Mouse (Mus musculus): ENCODE results near the gene Krtap4-8. TPM values are rescaled to one million over a fixed set of nuclear protein-coding genes. Genes with fewer than 3 reads are reported as not detected.
"Not testable (repeated sequence)": the region's sequence is repeated elsewhere in the genome, so short reads cannot be mapped to it uniquely, and the experiment has no call there.

The Krtap4-8 gene
- total RNA-seq (2017) = not detected in 3 replicates

DNA sequence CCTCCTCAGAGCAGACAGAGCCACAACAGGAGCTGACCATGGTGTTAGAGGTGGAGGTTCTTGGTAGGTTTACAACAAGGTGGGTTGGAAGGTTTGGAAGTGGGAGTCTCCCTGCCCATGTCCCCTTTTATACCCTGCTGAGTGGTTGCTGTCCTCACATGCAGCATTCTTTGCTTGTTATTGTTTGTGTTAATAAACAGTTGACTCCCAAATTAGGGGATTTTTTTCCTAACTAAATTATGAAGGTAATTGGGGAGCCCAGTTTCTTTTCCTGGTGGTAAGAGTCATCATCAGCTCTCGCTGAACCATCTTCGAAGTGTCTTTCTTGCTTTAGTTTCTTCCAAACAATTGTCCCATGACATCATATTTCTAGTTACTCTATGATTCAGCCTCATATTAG is at the start of gene Krtap4-8:
Gene Krtap4-8, minus strand, starts transcription at position 101 of the 400 bp plus-strand sequence.
- no peak for ATAC-seq (replicated peaks; ENCODE audit: insufficient number of reproducible peaks, low FRiP score, low TSS enrichment, poor library complexity, severe bottlenecking)

DNA sequence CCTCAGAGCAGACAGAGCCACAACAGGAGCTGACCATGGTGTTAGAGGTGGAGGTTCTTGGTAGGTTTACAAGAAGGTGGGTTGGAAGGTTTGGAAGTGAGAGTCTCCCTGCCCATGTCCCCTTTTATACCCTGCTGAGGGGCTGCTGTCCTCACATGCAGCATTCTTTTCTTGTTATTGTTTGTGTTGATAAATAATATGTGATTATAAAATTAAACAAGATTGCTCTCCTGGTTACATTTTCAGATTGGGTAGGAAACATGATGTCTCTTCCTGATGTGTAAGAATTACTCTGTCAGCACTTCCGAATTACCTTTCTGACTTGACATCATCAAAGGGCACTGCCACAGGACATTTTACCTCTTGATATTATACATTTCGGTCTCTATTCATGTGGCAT is 35.1 kb upstream of the Krtap4-8 start, which contains the start of gene Gm11564:
Gene Gm11564, minus strand, starts transcription at position 101 of the 400 bp plus-strand sequence.
- ATAC-seq (replicated peaks; ENCODE audit: insufficient number of reproducible peaks, low FRiP score, low TSS enrichment, poor library complexity, severe bottlenecking) = not testable (repeated sequence)

DNA sequence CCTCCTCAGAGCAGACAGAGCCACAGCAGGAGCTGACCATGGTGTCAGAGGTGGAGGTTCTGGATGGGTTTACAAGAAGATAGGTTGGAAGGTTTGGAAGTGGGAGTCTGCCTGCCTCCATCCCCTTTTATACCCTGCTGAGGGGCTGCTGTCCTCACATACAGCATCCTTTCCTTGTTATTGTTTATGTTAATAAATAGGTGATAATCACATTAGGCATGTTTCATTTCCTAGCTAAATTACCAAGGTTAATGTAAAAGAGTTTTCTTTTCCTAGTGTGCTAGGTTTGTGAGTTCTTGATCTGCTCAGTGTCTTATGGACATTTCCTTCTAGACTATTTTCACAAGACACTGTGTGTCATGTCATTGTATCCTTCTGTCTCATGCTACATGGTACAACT is 29.3 kb upstream of the Krtap4-8 start, which contains the start of gene Krtap4-13:
Gene Krtap4-13, minus strand, starts transcription at position 101 of the 400 bp plus-strand sequence.
- not testable (repeated sequence) for ATAC-seq (replicated peaks; ENCODE audit: insufficient number of reproducible peaks, low FRiP score, low TSS enrichment, poor library complexity, severe bottlenecking)

DNA sequence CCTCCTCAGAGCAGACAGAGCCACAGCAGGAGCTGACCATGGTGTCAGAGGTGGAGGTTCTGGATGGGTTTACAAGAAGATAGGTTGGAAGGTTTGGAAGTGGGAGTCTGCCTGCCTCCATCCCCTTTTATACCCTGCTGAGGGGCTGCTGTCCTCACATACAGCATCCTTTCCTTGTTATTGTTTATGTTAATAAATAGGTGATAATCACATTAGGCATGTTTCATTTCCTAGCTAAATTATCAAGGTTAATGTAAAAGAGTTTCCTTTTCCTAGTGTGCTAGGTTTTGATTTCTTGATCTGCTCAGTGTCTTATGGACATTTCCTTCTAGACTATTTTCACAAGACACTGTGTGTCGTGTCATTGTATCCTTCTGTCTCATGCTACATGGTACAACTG is 23.8 kb upstream of the Krtap4-8 start, which contains the start of gene Gm11554:
Gene Gm11554, minus strand, starts transcription at position 101 of the 400 bp plus-strand sequence.
- not testable (repeated sequence) for ATAC-seq (replicated peaks; ENCODE audit: insufficient number of reproducible peaks, low FRiP score, low TSS enrichment, poor library complexity, severe bottlenecking)

DNA sequence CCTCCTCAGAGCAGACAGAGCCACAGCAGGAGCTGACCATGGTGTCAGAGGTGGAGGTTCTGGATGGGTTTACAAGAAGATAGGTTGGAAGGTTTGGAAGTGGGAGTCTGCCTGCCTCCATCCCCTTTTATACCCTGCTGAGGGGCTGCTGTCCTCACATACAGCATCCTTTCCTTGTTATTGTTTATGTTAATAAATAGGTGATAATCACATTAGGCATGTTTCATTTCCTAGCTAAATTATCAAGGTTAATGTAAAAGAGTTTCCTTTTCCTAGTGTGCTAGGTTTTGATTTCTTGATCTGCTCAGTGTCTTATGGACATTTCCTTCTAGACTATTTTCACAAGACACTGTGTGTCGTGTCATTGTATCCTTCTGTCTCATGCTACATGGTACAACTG is 18.3 kb upstream of the Krtap4-8 start, which contains the start of gene Gm11569:
Gene Gm11569, minus strand, starts transcription at position 101 of the 400 bp plus-strand sequence.
- not testable (repeated sequence) for ATAC-seq (replicated peaks; ENCODE audit: insufficient number of reproducible peaks, low FRiP score, low TSS enrichment, poor library complexity, severe bottlenecking)

DNA sequence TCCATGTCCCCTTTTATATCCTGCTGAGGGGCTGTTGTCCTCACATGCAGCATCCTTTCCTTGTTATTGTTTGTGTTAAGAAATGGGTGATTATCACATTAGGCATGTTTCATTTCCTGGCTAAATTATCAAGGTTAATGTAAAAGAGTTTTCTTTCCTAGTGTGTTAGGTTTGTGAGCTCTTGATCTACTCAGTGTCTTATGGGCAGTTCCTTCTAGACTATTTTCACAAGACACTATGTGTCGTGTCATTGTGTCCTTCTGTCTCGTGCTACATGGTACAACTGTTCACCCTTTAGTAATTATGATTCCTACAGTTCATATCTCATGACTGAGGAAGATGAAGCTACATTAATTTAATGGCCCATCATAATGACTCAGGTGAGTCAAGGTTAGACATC is 12.9 kb upstream of the Krtap4-8 start, which contains the start of gene Gm11596:
Gene Gm11596, minus strand, starts transcription at position 101 of the 400 bp plus-strand sequence.
- ATAC-seq (replicated peaks; ENCODE audit: insufficient number of reproducible peaks, low FRiP score, low TSS enrichment, poor library complexity, severe bottlenecking) = no peak

DNA sequence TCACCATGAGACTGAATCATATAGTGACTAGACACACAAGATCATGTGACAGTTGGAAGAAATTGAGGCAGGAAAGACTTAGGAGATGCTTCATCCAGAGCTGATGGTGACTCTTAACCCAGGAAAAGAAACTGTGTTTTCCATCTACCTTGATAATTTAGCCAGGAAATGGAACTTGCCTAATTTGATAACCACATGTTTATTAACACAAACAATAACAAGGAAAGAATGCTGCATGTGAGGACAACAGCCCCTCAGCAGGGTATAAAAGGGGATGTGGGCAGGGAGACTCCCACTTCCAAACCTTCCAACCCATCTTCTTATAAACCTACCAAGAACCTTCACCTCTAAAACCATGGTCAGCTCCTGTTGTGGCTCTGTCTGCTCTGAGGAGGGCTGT is 4.4 kb upstream of the Krtap4-8 start, which contains the start of gene Krtap4-9:
Gene Krtap4-9, plus strand, starts transcription at position 301 of the 400 bp plus-strand sequence.
- ATAC-seq (replicated peaks; ENCODE audit: insufficient number of reproducible peaks, low FRiP score, low TSS enrichment, poor library complexity, severe bottlenecking) = not testable (repeated sequence)

DNA sequence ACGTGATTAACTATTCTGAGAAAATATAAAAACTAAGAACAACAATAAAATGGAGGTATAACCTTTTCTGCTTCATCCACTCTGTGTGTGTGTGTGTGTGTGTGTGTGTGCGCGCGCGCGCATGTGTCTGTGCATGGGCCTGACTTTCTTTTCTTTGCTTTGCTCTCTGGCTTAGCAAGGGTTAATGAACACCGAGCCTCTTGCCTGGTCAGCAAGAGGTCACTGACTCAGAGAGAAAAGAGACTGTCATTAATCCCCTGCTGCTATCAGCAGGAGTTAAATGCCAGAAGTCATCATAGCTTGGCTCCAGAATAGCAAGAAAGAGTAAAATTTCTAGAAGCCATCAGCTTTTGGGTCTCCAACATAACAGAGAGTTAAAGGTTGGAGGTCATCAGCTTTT is 2.1 kb downstream of the Krtap4-8 start:
- no peak for ATAC-seq (replicated peaks; ENCODE audit: insufficient number of reproducible peaks, low FRiP score, low TSS enrichment, poor library complexity, severe bottlenecking)

DNA sequence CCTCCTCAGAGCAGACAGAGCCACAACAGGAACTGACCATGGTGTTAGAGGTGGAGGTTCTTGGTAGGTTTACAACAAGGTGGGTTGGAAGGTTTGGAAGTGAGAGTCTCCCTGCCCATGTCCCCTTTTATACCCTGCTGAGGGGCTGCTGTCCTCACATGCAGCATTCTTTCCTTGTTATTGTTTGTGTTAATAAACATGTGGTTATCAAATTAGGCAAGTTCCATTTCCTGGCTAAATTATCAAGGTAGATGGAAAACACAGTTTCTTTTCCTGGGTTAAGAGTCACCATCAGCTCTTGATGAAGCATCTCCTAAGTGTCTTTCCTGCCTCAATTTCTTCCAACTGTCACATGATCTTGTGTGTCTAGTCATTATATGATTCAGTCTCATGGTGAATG is 7.7 kb downstream of the Krtap4-8 start, which contains the start of gene Gm11595:
Gene Gm11595, minus strand, starts transcription at position 101 of the 400 bp plus-strand sequence.
- not testable (repeated sequence) for ATAC-seq (replicated peaks; ENCODE audit: insufficient number of reproducible peaks, low FRiP score, low TSS enrichment, poor library complexity, severe bottlenecking)

DNA sequence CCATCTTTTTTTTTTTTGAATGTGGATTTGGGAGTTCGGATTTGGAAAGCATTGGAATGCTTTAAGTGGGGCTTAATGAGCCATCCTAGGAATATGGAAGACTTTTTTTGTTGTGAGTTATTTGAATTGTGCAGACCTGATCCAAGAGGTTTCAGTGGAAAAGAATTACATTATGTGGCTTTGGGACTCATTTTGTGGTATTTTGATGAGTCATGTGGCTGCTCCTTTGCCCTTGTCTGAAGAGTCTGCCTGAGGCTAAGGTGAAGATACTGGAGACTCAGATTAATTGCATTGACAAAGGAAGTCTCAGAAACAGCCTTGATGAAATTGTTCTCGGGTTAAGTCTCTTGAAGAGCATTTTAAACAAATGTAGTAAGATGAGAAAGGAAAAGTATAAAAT is 12.1 kb downstream of the Krtap4-8 start:
- no peak for ATAC-seq (replicated peaks; ENCODE audit: insufficient number of reproducible peaks, low FRiP score, low TSS enrichment, poor library complexity, severe bottlenecking)

DNA sequence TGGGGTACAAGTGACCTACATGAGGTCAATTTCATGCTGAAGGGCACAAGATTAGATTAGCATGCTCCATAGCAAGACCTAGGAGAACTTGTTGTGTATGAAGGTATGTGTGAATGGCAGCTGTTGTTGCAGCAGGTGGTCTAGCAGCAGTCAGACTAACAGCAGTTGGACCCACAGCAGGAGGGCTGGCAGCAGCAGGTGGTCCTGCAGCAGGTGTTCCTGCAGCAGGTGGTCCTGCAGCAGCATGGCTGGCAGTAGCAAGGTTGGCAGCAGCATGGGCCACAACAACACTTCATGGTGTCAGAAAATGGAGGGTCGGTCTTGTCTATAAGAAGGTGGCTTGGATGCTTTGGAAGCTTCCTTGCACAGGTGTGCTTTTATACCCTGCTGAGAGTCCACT is 21.6 kb downstream of the Krtap4-8 start:
- ATAC-seq (replicated peaks; ENCODE audit: insufficient number of reproducible peaks, low FRiP score, low TSS enrichment, poor library complexity, severe bottlenecking) = no peak

DNA sequence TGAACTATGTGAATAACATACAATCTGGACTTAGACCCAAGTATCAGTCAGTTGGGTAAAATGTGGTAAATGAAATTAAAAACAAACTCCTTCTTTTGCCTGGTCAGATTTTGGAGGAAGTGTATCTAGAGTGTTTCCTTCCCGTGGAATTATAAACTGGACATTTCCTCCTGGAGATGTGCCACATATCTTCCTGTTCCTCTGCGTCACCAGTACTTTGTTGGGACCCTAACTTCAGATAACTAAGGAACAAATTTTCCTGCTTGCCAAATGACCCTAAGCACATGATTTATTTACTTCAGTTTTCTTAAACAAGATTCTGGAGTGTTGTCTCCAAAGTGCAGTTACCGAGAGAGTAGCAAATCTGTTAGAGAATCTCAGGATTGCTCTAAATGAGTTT is 36.5 kb downstream of the Krtap4-8 start:
- ATAC-seq (replicated peaks; ENCODE audit: insufficient number of reproducible peaks, low FRiP score, low TSS enrichment, poor library complexity, severe bottlenecking) = no peak

DNA sequence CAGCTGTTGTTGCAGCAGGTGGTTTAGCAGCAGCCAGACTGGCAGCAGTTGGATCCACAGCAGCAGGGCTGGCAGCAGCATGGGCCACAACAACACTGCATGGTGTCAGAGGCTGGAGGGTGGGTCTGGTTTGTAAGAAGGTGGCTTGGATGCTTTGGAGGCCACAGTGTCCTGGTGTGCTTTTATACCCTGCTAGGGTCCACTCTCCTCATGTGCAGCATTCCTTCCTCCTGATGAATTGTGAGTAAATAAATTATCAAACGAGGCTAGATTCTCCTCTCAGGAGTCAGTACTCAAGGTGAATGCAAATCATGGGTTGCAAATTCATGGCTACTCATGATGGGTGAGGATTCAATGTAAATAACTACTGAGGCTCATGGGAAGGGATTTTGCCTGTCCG is 46.3 kb downstream of the Krtap4-8 start, which contains the start of gene Gm14180:
Gene Gm14180, minus strand, starts transcription at position 101 of the 400 bp plus-strand sequence.
- ATAC-seq (replicated peaks; ENCODE audit: insufficient number of reproducible peaks, low FRiP score, low TSS enrichment, poor library complexity, severe bottlenecking) = no peak

Other genes starting within 250 kb of the Krtap4-8 start
- not detected in 3 replicates for gene Krt40, start 237.5 kb downstream of the Krtap4-8 start, total RNA-seq (2017)
- not detected in 3 replicates for gene Krtap3-3, start 229.8 kb downstream of the Krtap4-8 start, total RNA-seq (2017)
- not detected in 3 replicates for gene Krtap3-2, start 223.9 kb downstream of the Krtap4-8 start, total RNA-seq (2017)
- not detected in 3 replicates for gene Gm11939, start 221.2 kb downstream of the Krtap4-8 start, total RNA-seq (2017)
- not detected in 3 replicates for gene Krtap3-1, start 214.1 kb downstream of the Krtap4-8 start, total RNA-seq (2017)
- gene Krtap1-5, start 199.7 kb downstream of the Krtap4-8 start, total RNA-seq (2017) = not detected in 3 replicates
- not detected in 3 replicates for gene Krtap1-4, start 197.1 kb downstream of the Krtap4-8 start, total RNA-seq (2017)
- not detected in 3 replicates for gene Krtap1-3, start 189.4 kb downstream of the Krtap4-8 start, total RNA-seq (2017)
- gene Krtap9-3, start 182.6 kb downstream of the Krtap4-8 start, total RNA-seq (2017) = not detected in 3 replicates
- gene Gm11938, start 177.4 kb downstream of the Krtap4-8 start, total RNA-seq (2017) = not detected in 3 replicates
- gene Gm11937, start 170.5 kb downstream of the Krtap4-8 start, total RNA-seq (2017) = not detected in 3 replicates
- gene Krtap2-4, start 165.9 kb downstream of the Krtap4-8 start, total RNA-seq (2017) = not detected in 3 replicates
- not detected in 3 replicates for gene Gm11562, start 160.3 kb downstream of the Krtap4-8 start, total RNA-seq (2017)
- not detected in 3 replicates for gene Krtap4-1, start 152.5 kb downstream of the Krtap4-8 start, total RNA-seq (2017)
- not detected in 3 replicates for gene Krtap4-2, start 145.6 kb downstream of the Krtap4-8 start, total RNA-seq (2017)
- gene Krtap4-7, start 136.6 kb downstream of the Krtap4-8 start, total RNA-seq (2017) = not detected in 3 replicates
- gene Gm11555, start 130.5 kb downstream of the Krtap4-8 start, total RNA-seq (2017) = not detected in 3 replicates
- gene Gm11563, start 121.7 kb downstream of the Krtap4-8 start, total RNA-seq (2017) = not detected in 3 replicates
- not detected in 3 replicates for gene Krtap4-6, start 114.7 kb downstream of the Krtap4-8 start, total RNA-seq (2017)
- gene Gm14190, start 90.0 kb downstream of the Krtap4-8 start, total RNA-seq (2017) = not detected in 3 replicates
- gene Gm14180, start 46.4 kb downstream of the Krtap4-8 start, total RNA-seq (2017) = not detected in 3 replicates
- not detected in 3 replicates for gene Gm11595, start 7.8 kb downstream of the Krtap4-8 start, total RNA-seq (2017)
- not detected in 3 replicates for gene Krtap4-9, start 4.5 kb upstream of the Krtap4-8 start, total RNA-seq (2017)
- not detected in 3 replicates for gene Gm11596, start 12.8 kb upstream of the Krtap4-8 start, total RNA-seq (2017)
- not detected in 3 replicates for gene Gm11569, start 18.2 kb upstream of the Krtap4-8 start, total RNA-seq (2017)
- gene Gm11554, start 23.7 kb upstream of the Krtap4-8 start, total RNA-seq (2017) = not detected in 3 replicates
- gene Krtap4-13, start 29.2 kb upstream of the Krtap4-8 start, total RNA-seq (2017) = not detected in 3 replicates
- not detected in 3 replicates for gene Gm11564, start 35.0 kb upstream of the Krtap4-8 start, total RNA-seq (2017)
- not detected in 3 replicates for gene 2300003K06Rik, start 57.4 kb upstream of the Krtap4-8 start, total RNA-seq (2017)
- gene Krtap4-16, start 70.9 kb upstream of the Krtap4-8 start, total RNA-seq (2017) = not detected in 3 replicates
- not detected in 3 replicates for gene Gm11568, start 77.2 kb upstream of the Krtap4-8 start, total RNA-seq (2017)
- gene Gm11559, start 83.8 kb upstream of the Krtap4-8 start, total RNA-seq (2017) = not detected in 3 replicates
- gene Krtap9-1, start 92.7 kb upstream of the Krtap4-8 start, total RNA-seq (2017) = not detected in 3 replicates
- not detected in 3 replicates for gene Gm11567, start 98.5 kb upstream of the Krtap4-8 start, total RNA-seq (2017)
- not detected in 3 replicates for gene Krtap31-1, start 127.2 kb upstream of the Krtap4-8 start, total RNA-seq (2017)
- not detected in 3 replicates for gene Gm11565, start 134.0 kb upstream of the Krtap4-8 start, total RNA-seq (2017)
- gene Krtap31-2, start 155.6 kb upstream of the Krtap4-8 start, total RNA-seq (2017) = not detected in 3 replicates
- not detected in 3 replicates for gene Krtap9-5, start 167.8 kb upstream of the Krtap4-8 start, total RNA-seq (2017)
- not detected in 3 replicates for gene Krtap29-1, start 198.3 kb upstream of the Krtap4-8 start, total RNA-seq (2017)
- gene Krtap16-1, start 205.9 kb upstream of the Krtap4-8 start, total RNA-seq (2017) = not detected in 3 replicates
- not detected in 3 replicates for gene Krtap17-1, start 213.3 kb upstream of the Krtap4-8 start, total RNA-seq (2017)
- not detected in 3 replicates for gene Krt33a, start 235.5 kb upstream of the Krtap4-8 start, total RNA-seq (2017)
- gene Krt33b, start 249.2 kb upstream of the Krtap4-8 start, total RNA-seq (2017) = not detected in 3 replicates